Mouse (Mus musculus): ENCODE results near the gene Reep1. TPM values are rescaled to one million over a fixed set of nuclear protein-coding genes. Genes with fewer than 3 reads are reported as not detected.
A peak's percentile ranks its signal among the peaks of the same experiment; 100 is the strongest.
"Not testable (repeated sequence)": the region's sequence is repeated elsewhere in the genome, so short reads cannot be mapped to it uniquely, and the experiment has no call there.

Gene Reep1
- polyA plus RNA-seq, 1 experiment from 2014 or later = 16.6 TPM

GRCm38 (mm10) chr6:71829768-71830167 lies 122.4 kb downstream of the Reep1 start:
- H3K4me3 ChIP-seq (replicated peaks) = no peak overlapping the region
- H3K27me3 ChIP-seq (replicated peaks) = no peaks in the 10 kb centered on the region
- peak overlapping the region; percentile 69; the same call in 1 of the 2 replicates for H3K4me2 ChIP-seq (replicated peaks)
- WGBS = 83% methylated on average over 9 of the region's 9 CpGs
- no peak overlapping the region for H3K27ac ChIP-seq
- no peaks in the 10 kb centered on the region; the same call in 1 of the 2 replicates for H3K4me1 ChIP-seq (replicated peaks)
- no peaks in the 10 kb centered on the region for H3K36me3 ChIP-seq
- H3K9ac ChIP-seq = no peak overlapping the region
- no peaks in the 10 kb centered on the region for H3K9me3 ChIP-seq
- no peak for ATAC-seq

DNA sequence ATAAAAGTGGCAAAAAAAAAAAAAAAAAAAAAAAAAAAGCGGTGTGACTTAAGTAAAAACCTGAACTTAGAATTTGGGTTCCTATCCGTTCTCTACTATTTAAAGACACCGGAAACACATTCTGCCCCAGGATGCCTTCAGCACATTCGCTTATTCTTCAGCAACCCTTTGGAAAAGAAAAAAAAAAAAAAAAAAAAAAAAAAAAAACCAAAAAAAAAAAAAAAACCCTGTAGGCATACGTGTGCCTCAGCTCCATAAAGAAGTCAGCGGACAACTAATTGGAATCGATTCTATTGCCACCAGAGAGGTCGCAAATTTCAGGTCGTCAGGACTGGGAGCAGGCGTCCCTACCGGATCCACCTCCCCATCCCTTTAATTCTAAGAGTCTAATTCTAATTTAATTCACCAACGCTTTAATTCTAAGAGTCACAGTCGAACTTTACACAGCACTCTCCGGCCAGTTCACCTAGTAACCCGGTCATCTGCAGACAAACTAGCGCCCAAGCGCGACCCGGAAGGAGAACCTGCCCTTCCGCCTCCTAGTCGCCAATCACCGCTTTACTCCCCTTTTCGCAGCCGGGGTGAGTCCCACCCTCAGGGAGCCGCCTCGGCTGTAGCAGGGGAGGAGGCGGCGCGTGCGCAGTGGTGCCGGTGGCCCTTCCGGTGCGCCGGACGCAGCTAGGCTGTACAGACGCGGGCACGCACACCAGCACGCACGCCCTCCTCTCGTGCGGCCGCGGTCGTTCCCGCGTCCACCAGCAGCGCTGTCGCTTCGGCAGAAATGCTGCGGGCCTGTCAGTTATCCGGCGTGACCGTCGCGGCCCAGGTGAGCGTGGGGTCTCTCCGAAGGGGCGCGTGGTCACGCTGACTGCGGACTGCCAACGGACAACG lies 123.6 kb downstream of the Reep1 start, which contains the start of gene Immt:
TSS of gene Immt (plus strand) at position 642 of the 891 bp plus-strand sequence.
- ATAC-seq = peak; percentile 100

GRCm38 (mm10) chr6:71831581-71831960 lies 124.2 kb downstream of the Reep1 start:
- peak; percentile 99 for ATAC-seq
- peak overlapping the region; percentile 94 for H3K27ac ChIP-seq
- no peaks in the 10 kb centered on the region for H3K9me3 ChIP-seq
- no peaks in the 10 kb centered on the region for H3K36me3 ChIP-seq
- peak overlapping the region; percentile 94 for H3K4me3 ChIP-seq (replicated peaks)
- H3K4me1 ChIP-seq (replicated peaks) = no peaks in the 10 kb centered on the region; the same call in 1 of the 2 replicates
- H3K27me3 ChIP-seq (replicated peaks) = no peaks in the 10 kb centered on the region
- peak overlapping the region; percentile 69 for H3K4me2 ChIP-seq (replicated peaks)
- H3K9ac ChIP-seq = peak overlapping the region; percentile 81
- 0% methylated on average over 21 of the region's 21 CpGs for WGBS

More for the DNA sequence above, 123.6 kb downstream of the Reep1 start, which contains the start of gene Immt:
- Histone ChIP-seq H3K4me1 (replicated peaks) (no peaks in the 10 kb centered on the region; the same call in 1 of the 2 replicates), H3K9me3 (no peaks in the 10 kb centered on the region), H3K27ac (peak within 1 kb of the TSS; percentile 94), H3K27me3 (replicated peaks) (no peaks in the 10 kb centered on the region), H3K4me3 (replicated peaks) (peak within 1 kb of the TSS; percentile 94), H3K9ac (peak within 1 kb of the TSS; percentile 81), H3K4me2 (replicated peaks) (peak within 1 kb of the TSS; percentile 69), H3K36me3 (no peaks in the 10 kb centered on the region)
- under 1% methylated on average over 64 of the region's 64 CpGs for WGBS

DNA sequence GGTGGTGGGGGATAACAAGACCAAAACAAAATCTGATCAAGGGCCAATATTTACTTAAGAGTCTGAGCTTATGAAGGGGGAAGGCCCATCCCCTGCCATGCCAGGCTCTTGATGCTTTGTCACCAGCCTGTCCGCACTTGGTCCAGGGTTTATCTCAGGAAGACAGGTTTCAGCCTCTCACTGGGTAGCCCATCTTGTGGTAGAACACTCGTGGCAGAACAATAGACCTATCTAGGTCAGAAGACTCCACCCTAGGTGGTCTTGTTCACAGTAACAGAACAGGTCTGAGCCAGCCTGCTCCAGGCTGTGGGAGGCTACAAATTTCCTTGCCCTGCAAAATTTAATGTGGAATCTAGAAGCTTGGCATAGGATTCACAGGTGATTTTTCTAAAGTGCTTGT lies 129.4 kb downstream of the Reep1 start:
- no peaks in the 10 kb centered on the region for H3K36me3 ChIP-seq
- H3K4me2 ChIP-seq (replicated peaks) = no peak overlapping the region
- H3K9ac ChIP-seq = no peak overlapping the region
- 64% methylated on average over 2 of the region's 2 CpGs for WGBS
- H3K9me3 ChIP-seq = no peaks in the 10 kb centered on the region
- no peaks in the 10 kb centered on the region; the same call in 1 of the 2 replicates for H3K4me1 ChIP-seq (replicated peaks)
- ATAC-seq = no peak
- no peak overlapping the region for H3K27ac ChIP-seq
- no peaks in the 10 kb centered on the region for H3K27me3 ChIP-seq (replicated peaks)
- no peak overlapping the region for H3K4me3 ChIP-seq (replicated peaks)

GRCm38 (mm10) chr6:71839815-71840214 lies 132.5 kb downstream of the Reep1 start:
- no peak overlapping the region for H3K4me3 ChIP-seq (replicated peaks)
- H3K4me1 ChIP-seq (replicated peaks) = no peaks in the 10 kb centered on the region
- no peaks in the 10 kb centered on the region for H3K9me3 ChIP-seq
- no peaks in the 10 kb centered on the region for H3K27me3 ChIP-seq (replicated peaks)
- no peak overlapping the region for H3K9ac ChIP-seq
- no peak overlapping the region for H3K27ac ChIP-seq
- H3K36me3 ChIP-seq = no peaks in the 10 kb centered on the region
- H3K4me2 ChIP-seq (replicated peaks) = no peak overlapping the region
- ATAC-seq = no peak

DNA sequence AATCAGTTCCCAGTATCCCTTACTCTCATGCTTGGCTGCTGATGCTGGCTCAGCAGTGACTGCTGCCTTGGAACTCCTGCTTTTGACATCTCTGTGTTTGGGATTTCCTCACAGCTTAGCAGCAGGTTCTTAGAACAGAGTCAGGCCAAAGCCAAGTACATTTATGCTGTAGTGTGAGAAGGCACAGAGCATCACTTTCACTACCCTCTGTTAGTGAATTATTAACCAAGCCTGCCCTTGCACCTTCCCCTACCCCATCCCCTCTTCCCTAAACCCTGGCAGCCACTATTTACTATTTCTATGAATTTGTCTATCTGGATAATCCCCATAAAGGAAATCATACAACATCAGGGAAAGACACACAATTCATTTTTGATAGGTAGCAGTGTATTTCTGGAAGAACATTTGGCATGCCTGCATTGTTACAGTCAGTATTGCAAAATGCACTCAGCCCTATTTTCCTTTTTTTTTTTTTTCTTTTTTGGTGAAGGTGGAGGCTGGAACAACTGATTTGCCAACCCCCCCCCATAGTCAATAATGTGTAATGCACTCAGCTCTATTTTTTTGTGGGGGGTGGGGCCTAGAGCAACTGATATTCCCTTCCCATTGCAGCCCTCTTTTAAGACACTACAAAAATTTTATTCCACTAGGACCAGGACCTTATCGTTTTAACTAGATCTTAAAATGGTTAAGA lies 133.4 kb downstream of the Reep1 start:
- H3K27me3 ChIP-seq (replicated peaks) = no peaks in the 10 kb centered on the region
- no peak for ATAC-seq
- no peaks in the 10 kb centered on the region for H3K9me3 ChIP-seq
- H3K27ac ChIP-seq = no peak overlapping the region
- no peak overlapping the region for H3K9ac ChIP-seq
- H3K36me3 ChIP-seq = no peaks in the 10 kb centered on the region
- H3K4me1 ChIP-seq (replicated peaks) = no peaks in the 10 kb centered on the region
- no peak overlapping the region for H3K4me3 ChIP-seq (replicated peaks)
- no peak overlapping the region for H3K4me2 ChIP-seq (replicated peaks)
- WGBS = 94% methylated on average over 1 of the region's 1 CpGs

DNA sequence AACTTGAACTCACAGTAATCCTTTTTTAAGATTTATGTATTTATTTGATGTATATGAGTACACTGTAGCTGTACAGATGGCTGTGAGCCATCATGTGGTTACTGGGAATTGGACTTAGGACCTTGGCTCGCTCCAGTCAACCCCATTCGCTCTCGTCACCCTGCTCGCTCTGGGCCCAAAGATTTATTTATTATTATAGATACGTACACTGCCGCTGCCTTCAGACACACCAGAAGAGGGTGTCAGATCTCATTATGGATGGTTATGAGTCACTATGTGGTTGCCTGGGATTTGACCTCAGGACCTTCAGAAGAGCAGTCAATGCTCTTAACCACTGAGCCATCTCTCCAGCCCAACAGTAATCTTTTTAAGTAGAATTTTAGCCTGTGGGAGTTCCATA lies 139.5 kb downstream of the Reep1 start:
- not testable (repeated sequence) for ATAC-seq; H3K9me3 ChIP-seq; H3K27ac ChIP-seq; H3K4me2 ChIP-seq (replicated peaks); H3K4me1 ChIP-seq (replicated peaks); H3K4me3 ChIP-seq (replicated peaks); H3K27me3 ChIP-seq (replicated peaks); H3K9ac ChIP-seq; H3K36me3 ChIP-seq
- 87% methylated on average over 6 of the region's 6 CpGs for WGBS

Other genes with a start within 250 kb of the Reep1 start
- gene Rnf103, start 213.7 kb upstream of the Reep1 start, polyA plus RNA-seq (2015; fragmentation: Nextera tagmentation; extraction: Ambion mirVana) = 27.9 and 29.9 TPM in 2 replicates
- gene Chmp3, start 163.8 kb upstream of the Reep1 start, polyA plus RNA-seq (2015; fragmentation: Nextera tagmentation; extraction: Ambion mirVana) = 68.9 and 70.2 TPM in 2 replicates
- gene Kdm3a, start 74.6 kb upstream of the Reep1 start, polyA plus RNA-seq (2015; fragmentation: Nextera tagmentation; extraction: Ambion mirVana) = 41.9 and 45.2 TPM in 2 replicates
- gene Mrpl35, start 119.4 kb downstream of the Reep1 start, polyA plus RNA-seq (2015; fragmentation: Nextera tagmentation; extraction: Ambion mirVana) = 74.3 and 74.8 TPM in 2 replicates
- gene Immt, start 123.8 kb downstream of the Reep1 start, polyA plus RNA-seq (2015; fragmentation: Nextera tagmentation; extraction: Ambion mirVana) = 241 and 242 TPM in 2 replicates
- 104 TPM in 2 replicates for gene Ptcd3, start 201.2 kb downstream of the Reep1 start, polyA plus RNA-seq (2015; fragmentation: Nextera tagmentation; extraction: Ambion mirVana)
- 30.2 and 30.8 TPM in 2 replicates for gene Polr1a, start 201.5 kb downstream of the Reep1 start, polyA plus RNA-seq (2015; fragmentation: Nextera tagmentation; extraction: Ambion mirVana)